Comparison of ENCODE assay signal across 30 mouse cellular contexts in the genomic region with DNA sequence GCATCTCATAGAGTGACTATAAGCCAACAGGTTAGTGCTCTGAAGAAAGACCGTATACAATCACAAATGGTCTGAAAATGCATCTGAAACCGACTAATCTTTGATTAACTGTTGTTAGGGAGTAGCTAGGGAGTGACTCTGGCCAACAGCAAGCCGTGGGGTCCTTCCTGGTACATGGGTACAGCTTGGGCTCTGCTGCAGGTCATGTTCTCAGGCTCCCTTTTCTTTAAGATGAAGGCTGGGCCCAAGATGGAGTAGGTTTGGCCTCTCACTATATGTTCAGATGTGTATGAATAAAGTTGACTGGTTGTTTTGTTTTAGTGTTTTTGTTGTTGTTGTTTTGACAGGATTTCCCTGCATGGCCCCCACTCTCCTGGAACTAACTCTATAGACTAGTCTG. TPM values are rescaled to one million over a fixed set of nuclear protein-coding genes. Genes with fewer than 3 reads are reported as not detected.
"Had no signal": no experiment of that assay in that cellular context is flagged by ENCODE, and none has a peak within 500 bp of the region (broad histone marks: within the 10 kb centered on the region; RNA-seq: fewer than 3 reads in every experiment).

No protein-coding gene starts in this region.

- DNase-seq: gastrocnemius, adult 2 months; gastrocnemius, postnatal 10 days; heart, adult 2 months; heart, postnatal 4 days; kidney, adult 18-20 months; kidney, adult 8-10 months; kidney, postnatal 10 days; kidney, postnatal 4 days; liver; liver, embryonic 13.5 days had no signal

- H3K27me3 ChIP-seq: heart, embryonic 15.5 days; hindbrain, embryonic 12.5 days; intestine, embryonic 15.5 days; limb, embryonic 12.5 days; liver, embryonic 15.5 days had no signal

- H3K4me3 ChIP-seq: gastrocnemius, adult 2 months; heart, adult 2 months; heart, embryonic 13.5 days; heart, embryonic 15.5 days; hindbrain, embryonic 10.5 days; hindbrain, embryonic 12.5 days; intestine, embryonic 15.5 days; layer of hippocampus, adult 2 months; left cerebral cortex, adult 2 months; limb, embryonic 10.5 days; limb, embryonic 12.5 days; liver, embryonic 13.5 days; liver, embryonic 15.5 days had no signal

- H3K36me3 ChIP-seq: heart, embryonic 15.5 days; hindbrain, embryonic 12.5 days; intestine, embryonic 15.5 days had no signal

- H3K27ac ChIP-seq: gastrocnemius, adult 2 months; heart, adult 2 months; heart, embryonic 13.5 days; heart, embryonic 15.5 days; hindbrain, embryonic 10.5 days; hindbrain, embryonic 12.5 days; hindbrain, embryonic 14.5 days; intestine, embryonic 15.5 days; layer of hippocampus, adult 2 months; left cerebral cortex, adult 2 months; limb, embryonic 10.5 days; limb, embryonic 12.5 days; liver, embryonic 13.5 days; liver, embryonic 15.5 days had no signal

- H3K9me3 ChIP-seq: heart, embryonic 13.5 days; heart, embryonic 15.5 days; hindbrain, embryonic 10.5 days; hindbrain, embryonic 12.5 days; intestine, embryonic 15.5 days; limb, embryonic 10.5 days; limb, embryonic 12.5 days; liver, embryonic 13.5 days; liver, embryonic 15.5 days had no signal

RNA-seq across cellular contexts. Expression of a gene that starts 14.8 kb away (rescaled TPM):
- total RNA-seq: gastrocnemius, adult 2 months; gastrocnemius, postnatal 10 days; gastrocnemius, postnatal 4 days; granulocyte monocyte progenitor cell, adult 5-6 weeks; heart, adult 2 months; heart, postnatal 25 days; heart, postnatal 4 days; layer of hippocampus, adult 2 months; layer of hippocampus, postnatal 10 days; left cerebral cortex, postnatal 14 days had no signal
- polyA plus RNA-seq: heart, adult 2 months; heart, embryonic 13.5 days; heart, embryonic 15.5 days; heart, postnatal 0 days; hindbrain, embryonic 16.5 days; intestine, embryonic 15.5 days; limb, embryonic 12.5 days; limb, embryonic 14.5 days; liver, embryonic 13.5 days had no signal

RNA-seq across cellular contexts. Expression of a gene that starts 21.7 kb away (rescaled TPM):
- polyA plus RNA-seq: inflammation-experienced regulatory T-cells, adult 6 months had no signal
